Mouse (Mus musculus) kidney, adult 2 months (tissue): ENCODE results near the gene Pim1.
"Not testable (repeated sequence)": the region's sequence is repeated elsewhere in the genome, so short reads cannot be mapped to it uniquely, and the experiment has no call there.

Source experiments
- CTCF ChIP-seq: fragments of 200-500 bp; conservative IDR thresholded peaks from 2 replicates; pipeline ENCODE4 v1.5.1; 2011; ENCODE audit warnings: low read depth, mild to moderate bottlenecking, control low read depth, low read length, moderate library complexity, mixed read lengths; ENCODE audit not compliant: insufficient read depth, insufficient read length
- POLR2A ChIP-seq: fragments of 200-500 bp; IDR thresholded peaks from one replicate; pipeline ENCODE4 v1.6.1; 2011; ENCODE audit warnings: low read depth, low read length, control low read depth

GRCm38 (mm10) chr17:29518665-29519064 is 28.1 kb downstream of the Pim1 start:
- TF ChIP-seq CTCF, POLR2A: not testable (repeated sequence)
